Mouse (Mus musculus) hindbrain, embryonic 16.5 days (tissue): ENCODE measurements around the gene Ltv1. TPM values are rescaled to one million over a fixed set of nuclear protein-coding genes. Genes with fewer than 3 reads are reported as not detected.

Experiments used
- ATAC-seq: fragments of 200-750 bp; cut with Nextera tagmentation; 2 replicates; pipeline ENCODE4 v1.8.0; 2017; ENCODE audit warnings: moderate TSS enrichment, moderate library complexity
- H3K27ac ChIP-seq: fragments of 300-500 bp; sonication (generic); 2 replicates; pipeline ENCODE4 v1.5.1; 2014; ENCODE audit warnings: low read depth, mild to moderate bottlenecking, control low read depth, low read length, moderate library complexity
- H3K27me3 ChIP-seq: fragments of 300-500 bp; sonication (generic); replicated peaks from 2 replicates; pipeline ENCODE4 v1.6.1; 2014; ENCODE audit warnings: low read length; ENCODE audit not compliant: control insufficient read depth, insufficient read depth
- H3K36me3 ChIP-seq: fragments of 300-500 bp; sonication (generic); 2 replicates; pipeline ENCODE4 v1.6.1; 2014; ENCODE audit warnings: mild to moderate bottlenecking, low read length, moderate library complexity, mixed read lengths; ENCODE audit not compliant: control insufficient read depth, insufficient read depth
- H3K4me1 ChIP-seq: fragments of 300-500 bp; sonication (generic); 2 replicates; pipeline ENCODE4 v1.6.1; 2014; ENCODE audit warnings: low read depth, low read length; ENCODE audit not compliant: control insufficient read depth, insufficient read depth
- H3K4me2 ChIP-seq: fragments of 300-500 bp; sonication (generic); 2 replicates; pipeline ENCODE4 v1.6.1; 2014; ENCODE audit warnings: mild to moderate bottlenecking, low read length, control low read depth, moderate library complexity
- H3K4me3 ChIP-seq: fragments of 300-500 bp; sonication (generic); 2 replicates; pipeline ENCODE4 v1.5.1; 2014; ENCODE audit warnings: mild to moderate bottlenecking, low read length, control low read depth, moderate library complexity
- H3K9ac ChIP-seq: fragments of 300-500 bp; sonication (generic); 2 replicates; pipeline ENCODE4 v1.6.1; 2014; ENCODE audit warnings: low read depth, mild to moderate bottlenecking, control low read depth, low read length, moderate library complexity
- H3K9me3 ChIP-seq: fragments of 300-500 bp; sonication (generic); 2 replicates; pipeline ENCODE4 v1.6.1; 2014; ENCODE audit warnings: mild to moderate bottlenecking, low read length, moderate library complexity; ENCODE audit not compliant: control insufficient read depth
- WGBS: fragments of 180-500 bp; shearing (Covaris S2); extraction: QIAGEN DNeasy Blood & Tissue Kit; methylation state at CpG from one replicate; pipeline ENCODE4 v1.1.7; 2014; 5-methylcytosine and 5-hydroxymethylcytosine counted together
- polyA plus RNA-seq: library from polyadenylated mRNA; unstranded; fragments of >200 nt; fragmentation: Nextera tagmentation; extraction: Ambion mirVana; gene quantifications from 2 replicates; pipeline ENCODE4 v1.2.1, GENCODE M21; 2015

The Ltv1 gene
- polyA plus RNA-seq: 30.8 and 36.0 TPM in 2 replicates

GRCm38 (mm10) chr10:13192731-13193351 is at the start of gene Ltv1:
TSS of gene Ltv1 (minus strand) at chr10:13193168.
- Histone ChIP-seq H3K4me3 (peak within 1 kb of the TSS; percentile 60), H3K4me1 (peaks cover 6% of the 10 kb centered on the region), H3K27ac (peak within 1 kb of the TSS; percentile 41; the same call in 1 of the 2 replicates), H3K4me2 (peak within 1 kb of the TSS; percentile 68), H3K9me3 (no peaks in the 10 kb centered on the region), H3K9ac (peak within 1 kb of the TSS; percentile 68), H3K36me3 (peaks cover 5% of the 10 kb centered on the region; the same call in 1 of the 2 replicates), H3K27me3 (no peaks in the 10 kb centered on the region)
- ATAC-seq: peak; percentile 100
- WGBS: under 1% methylated on average over 39 of the region's 43 CpGs

- H3K9me3 ChIP-seq: no peaks in the 10 kb centered on the region
- 76% methylated on average over 4 of the region's 4 CpGs for WGBS
- H3K4me1 ChIP-seq: no peaks in the 10 kb centered on the region
- H3K4me3 ChIP-seq: no peak overlapping the region
- no peak for ATAC-seq
- no peaks in the 10 kb centered on the region for H3K27me3 ChIP-seq
- H3K4me2 ChIP-seq: no peak overlapping the region
- no peak overlapping the region for H3K9ac ChIP-seq
- H3K27ac ChIP-seq: no peak overlapping the region
- no peaks in the 10 kb centered on the region for H3K36me3 ChIP-seq
These were observed 47.5 kb upstream of the Ltv1 start for GRCm38 (mm10) chr10:13240431-13240830.

GRCm38 (mm10) chr10:13238188-13238587 is 45.2 kb upstream of the Ltv1 start:
- H3K4me2 ChIP-seq: no peak overlapping the region
- no peak overlapping the region for H3K4me3 ChIP-seq
- WGBS: 94% methylated on average over 4 of the region's 4 CpGs
- no peaks in the 10 kb centered on the region for H3K27me3 ChIP-seq
- H3K9ac ChIP-seq: no peak overlapping the region
- no peaks in the 10 kb centered on the region for H3K36me3 ChIP-seq
- ATAC-seq: no peak
- H3K4me1 ChIP-seq: no peaks in the 10 kb centered on the region
- H3K27ac ChIP-seq: no peak overlapping the region
- H3K9me3 ChIP-seq: no peaks in the 10 kb centered on the region

- ATAC-seq: no peak
These were observed 43.9 kb upstream of the Ltv1 start for GRCm38 (mm10) chr10:13236866-13237265.

GRCm38 (mm10) chr10:13234503-13234902 is 41.5 kb upstream of the Ltv1 start:
- no peaks in the 10 kb centered on the region for H3K36me3 ChIP-seq
- no peak overlapping the region for H3K27ac ChIP-seq
- H3K4me2 ChIP-seq: no peak overlapping the region
- no peak for ATAC-seq
- no peaks in the 10 kb centered on the region for H3K4me1 ChIP-seq
- WGBS: 47% methylated on average over 3 of the region's 3 CpGs
- H3K9me3 ChIP-seq: no peaks in the 10 kb centered on the region
- no peaks in the 10 kb centered on the region for H3K27me3 ChIP-seq
- no peak overlapping the region for H3K4me3 ChIP-seq
- no peak overlapping the region for H3K9ac ChIP-seq

More at GRCm38 (mm10) chr10:13236866-13237265, 43.9 kb upstream of the Ltv1 start:
- WGBS: 90% methylated on average over 5 of the region's 5 CpGs
- H3K4me1 ChIP-seq: no peaks in the 10 kb centered on the region
- H3K36me3 ChIP-seq: no peaks in the 10 kb centered on the region
- no peak overlapping the region for H3K9ac ChIP-seq
- no peak overlapping the region for H3K27ac ChIP-seq
- no peaks in the 10 kb centered on the region for H3K27me3 ChIP-seq
- no peak overlapping the region for H3K4me2 ChIP-seq
- no peaks in the 10 kb centered on the region for H3K9me3 ChIP-seq
- H3K4me3 ChIP-seq: no peak overlapping the region

- Histone ChIP-seq H3K4me1 (no peaks in the 10 kb centered on the region), H3K36me3 (no peaks in the 10 kb centered on the region), H3K4me2 (no peak overlapping the region), H3K27ac (no peak overlapping the region), H3K4me3 (no peak overlapping the region), H3K9ac (no peak overlapping the region), H3K27me3 (no peaks in the 10 kb centered on the region), H3K9me3 (no peaks in the 10 kb centered on the region)
- WGBS: 56% methylated on average over 10 of the region's 10 CpGs
- no peak for ATAC-seq
These were observed 41.0 kb upstream of the Ltv1 start for GRCm38 (mm10) chr10:13233941-13234340.

- H3K27ac ChIP-seq: no peak overlapping the region
- no peaks in the 10 kb centered on the region for H3K36me3 ChIP-seq
- no peak overlapping the region for H3K9ac ChIP-seq
- H3K4me3 ChIP-seq: no peak overlapping the region
- H3K4me2 ChIP-seq: no peak overlapping the region
- no peaks in the 10 kb centered on the region for H3K27me3 ChIP-seq
- no peak for ATAC-seq
- no peaks in the 10 kb centered on the region for H3K9me3 ChIP-seq
- no peaks in the 10 kb centered on the region for H3K4me1 ChIP-seq
- 34% methylated on average over 2 of the region's 2 CpGs for WGBS
These were observed 40.2 kb upstream of the Ltv1 start for GRCm38 (mm10) chr10:13233143-13233622.

GRCm38 (mm10) chr10:13232443-13233142 is 39.6 kb upstream of the Ltv1 start:
- H3K4me1 ChIP-seq: no peaks in the 10 kb centered on the region
- no peaks in the 10 kb centered on the region for H3K36me3 ChIP-seq
- H3K9ac ChIP-seq: no peak overlapping the region
- no peak overlapping the region for H3K4me3 ChIP-seq
- peak; percentile 30; the same call in 1 of the 2 replicates for ATAC-seq
- H3K27ac ChIP-seq: no peak overlapping the region
- 32% methylated on average over 9 of the region's 9 CpGs for WGBS
- no peaks in the 10 kb centered on the region for H3K9me3 ChIP-seq
- H3K27me3 ChIP-seq: no peaks in the 10 kb centered on the region
- H3K4me2 ChIP-seq: no peak overlapping the region

- WGBS: 90% methylated on average over 7 of the region's 7 CpGs
- H3K9ac ChIP-seq: no peak overlapping the region
- ATAC-seq: no peak
- no peaks in the 10 kb centered on the region for H3K4me1 ChIP-seq
- H3K27ac ChIP-seq: no peak overlapping the region
- H3K36me3 ChIP-seq: no peaks in the 10 kb centered on the region
- H3K9me3 ChIP-seq: no peaks in the 10 kb centered on the region
- H3K4me2 ChIP-seq: no peak overlapping the region
- no peaks in the 10 kb centered on the region for H3K27me3 ChIP-seq
- no peak overlapping the region for H3K4me3 ChIP-seq
These were observed 37.7 kb upstream of the Ltv1 start for GRCm38 (mm10) chr10:13230716-13231115.
